Mouse (Mus musculus) small intestine, adult 2 months (tissue): ENCODE measurements around the gene Gm5148.

ENCODE experiments used
- CTCF ChIP-seq: fragments of 200-500 bp; IDR thresholded peaks from 2 replicates; pipeline ENCODE4 v1.5.1; 2012; ENCODE audit warnings: low read depth, mild to moderate bottlenecking, control low read depth, inconsistent platforms, low read length, moderate library complexity, mixed read lengths; ENCODE audit not compliant: insufficient replicate concordance, insufficient read length; ENCODE audit errors: extremely low read depth
- POLR2A ChIP-seq: fragments of 200-500 bp; IDR thresholded peaks from 2 replicates; pipeline ENCODE4 v1.6.1; 2012; ENCODE audit warnings: low read depth, mild to moderate bottlenecking, control low read depth, inconsistent platforms, low read length, moderate library complexity

DNA sequence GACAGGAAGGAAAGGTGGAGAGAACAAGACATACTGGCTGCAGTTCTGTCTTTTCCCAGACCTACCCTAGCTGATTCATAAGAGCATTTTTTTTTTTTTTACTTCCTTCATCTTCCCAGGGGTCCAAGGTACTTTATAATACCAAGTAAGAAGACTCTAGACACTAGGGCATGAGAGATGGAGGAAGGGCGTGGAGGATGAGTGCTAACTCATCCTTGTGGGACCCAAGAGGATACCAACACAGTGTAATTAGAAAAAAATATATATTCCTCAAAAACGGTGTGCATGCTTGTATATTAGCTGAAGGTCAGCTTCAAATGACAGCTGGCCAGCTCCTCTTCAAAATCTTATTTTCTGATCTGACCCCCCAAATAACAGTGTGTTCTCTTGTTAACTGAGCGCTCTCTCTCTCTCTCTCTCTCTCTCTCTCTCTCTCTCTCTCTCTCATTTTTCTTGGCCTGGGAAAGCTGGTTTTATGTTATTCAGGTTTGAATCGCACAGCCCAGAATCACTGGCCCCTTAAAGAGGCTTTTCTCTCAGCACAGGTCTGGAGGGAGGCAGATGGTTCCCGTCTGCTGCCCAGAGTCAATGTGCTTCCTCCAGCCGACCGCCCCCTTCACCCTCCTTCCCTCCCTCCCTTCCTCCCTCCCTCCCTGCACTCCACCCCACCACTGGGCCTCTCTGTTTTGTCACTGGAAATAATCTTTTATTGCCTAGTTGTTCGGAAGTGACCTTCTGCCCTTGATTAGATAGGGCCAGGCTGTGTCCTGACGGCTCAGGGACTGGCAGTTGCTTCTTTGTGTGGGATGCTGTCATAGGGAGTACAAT is 57.8 kb downstream of the Gm5148 start:
- TF ChIP-seq POLR2A (no peak), CTCF (no peak)
